Mouse (Mus musculus) lung, adult 2 months (tissue): Measurements from ENCODE around the gene Rpl36-ps4.

Experiments used
- CTCF ChIP-seq: fragments of 200-500 bp; IDR thresholded peaks from 2 replicates; pipeline ENCODE4 v1.5.1; 2011; ENCODE audit warnings: mild to moderate bottlenecking, low read length, control low read depth; ENCODE audit not compliant: insufficient read depth
- POLR2A ChIP-seq: fragments of 200-500 bp; IDR thresholded peaks from 2 replicates; pipeline ENCODE4 v1.6.1; 2011; ENCODE audit warnings: low read depth, mild to moderate bottlenecking, control low read depth, low read length, borderline replicate concordance; ENCODE audit errors: extremely low read depth

DNA sequence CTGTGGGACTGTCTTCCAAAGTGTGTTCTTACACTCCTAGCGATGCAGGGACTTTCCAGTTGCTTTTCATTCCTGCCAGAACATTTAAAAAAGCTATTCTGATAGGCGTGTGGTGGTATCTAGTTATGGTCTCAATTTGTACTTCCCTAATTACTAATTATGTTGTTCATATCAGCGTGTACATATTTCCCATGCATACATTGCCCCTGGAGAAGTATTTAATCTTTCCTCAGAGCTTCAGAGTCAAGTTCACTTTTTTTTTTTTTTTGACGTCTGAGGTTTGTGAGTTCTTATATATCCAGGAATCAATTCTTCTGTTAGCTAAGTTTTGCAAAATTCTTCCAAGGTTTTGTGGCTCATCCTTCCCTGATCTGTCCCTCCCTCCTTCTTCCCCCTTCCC lies 15.4 kb downstream of the Rpl36-ps4 start:
- TF ChIP-seq CTCF (no peak), POLR2A (no peak)
